Mouse (Mus musculus): ENCODE data around the gene Bmp6.

- TF ChIP-seq CTCF (IDR thresholded peaks at IDR 0.05; ENCODE audit: control insufficient read depth, insufficient read depth, low read length) (no peak), POLR2A (IDR thresholded peaks at IDR 0.05; ENCODE audit: borderline replicate concordance, control insufficient read depth, low read depth, low read length) (no peak)
Measured at GRCm38 (mm10) chr13:38387453-38388040, 42.6 kb downstream of the Bmp6 start.
